Mouse (Mus musculus) left cerebral cortex, postnatal 10 days (tissue): ENCODE measurements around the gene Ets1. TPM values are rescaled to one million over a fixed set of nuclear protein-coding genes. Genes with fewer than 3 reads are reported as not detected.
A peak's percentile ranks its signal among the peaks of the same experiment; 100 is the strongest.

ENCODE experiments used
- DNase-seq, 2 experiments: peaks; one replicate each; pipeline ENCODE4 v3.0.0; 2021 to 2022; ENCODE audit warnings: low spot score in 2 of 2, mixed read lengths in 1 of 2; ENCODE audit errors: extremely low spot score in 1 of 2
- intact Hi-C: fragments of 180-260 bp; cut with DNase I; formaldehyde crosslinking; loops from one replicate; pipeline ENCODE4 v1.15.1; 2025
- total RNA-seq, 2 experiments: library from RNA; stranded (reverse); gene quantifications; 2 replicates each; pipeline ENCODE4 v1.2.3; 2021

Ets1 gene
- total RNA-seq, 2 experiments from 2014 or later = 19.0 to 24.7 TPM

DNA sequence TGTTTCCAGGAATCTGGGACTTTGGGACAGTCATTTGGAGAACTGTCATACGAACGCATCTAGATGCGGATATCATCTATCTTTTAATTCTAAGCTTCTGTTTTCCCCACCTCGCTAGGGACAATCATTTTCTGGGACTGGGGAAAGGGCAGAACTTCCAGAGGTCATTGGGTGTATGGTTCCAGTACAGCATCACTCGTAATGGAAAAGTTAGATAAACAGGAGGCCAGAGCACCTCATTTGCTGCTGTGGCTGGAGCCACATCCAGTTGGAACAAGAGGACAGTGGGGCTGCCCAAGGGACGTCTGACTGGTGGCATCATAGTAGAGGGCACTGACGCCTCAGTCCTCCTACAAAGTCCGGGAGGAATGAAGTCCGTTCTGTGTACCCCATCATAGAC lies 21.8 kb upstream of the Ets1 start:
- intact Hi-C loops = no loop called here

DNA sequence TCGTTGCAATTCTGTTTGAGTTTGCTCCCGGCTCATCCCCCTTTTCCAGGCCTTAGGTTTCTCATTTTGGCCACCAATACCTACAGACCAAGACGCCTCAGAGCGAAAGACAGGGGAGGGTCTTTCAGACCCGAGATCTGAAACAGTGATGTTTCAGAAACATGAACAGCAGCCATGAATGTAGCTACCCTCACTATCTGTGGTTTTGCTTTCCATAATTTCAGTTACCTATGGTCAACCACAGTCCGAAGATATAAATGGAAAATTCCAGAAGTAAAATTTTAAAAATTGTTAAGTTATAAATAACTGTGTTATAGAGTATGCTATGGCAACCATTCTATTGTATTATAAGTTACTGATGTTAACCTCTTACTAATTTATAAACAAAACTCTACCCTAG lies 20.6 kb upstream of the Ets1 start:
- intact Hi-C loops = no loop called here

More for the DNA sequence above, 21.8 kb upstream of the Ets1 start:
- no peak for DNase-seq

GRCm38 (mm10) chr9:32615986-32616385 lies 20.0 kb upstream of the Ets1 start:
- no peak for DNase-seq
- intact Hi-C loops = no loop called here

More for the DNA sequence above, 20.6 kb upstream of the Ets1 start:
- no peak for DNase-seq

DNA sequence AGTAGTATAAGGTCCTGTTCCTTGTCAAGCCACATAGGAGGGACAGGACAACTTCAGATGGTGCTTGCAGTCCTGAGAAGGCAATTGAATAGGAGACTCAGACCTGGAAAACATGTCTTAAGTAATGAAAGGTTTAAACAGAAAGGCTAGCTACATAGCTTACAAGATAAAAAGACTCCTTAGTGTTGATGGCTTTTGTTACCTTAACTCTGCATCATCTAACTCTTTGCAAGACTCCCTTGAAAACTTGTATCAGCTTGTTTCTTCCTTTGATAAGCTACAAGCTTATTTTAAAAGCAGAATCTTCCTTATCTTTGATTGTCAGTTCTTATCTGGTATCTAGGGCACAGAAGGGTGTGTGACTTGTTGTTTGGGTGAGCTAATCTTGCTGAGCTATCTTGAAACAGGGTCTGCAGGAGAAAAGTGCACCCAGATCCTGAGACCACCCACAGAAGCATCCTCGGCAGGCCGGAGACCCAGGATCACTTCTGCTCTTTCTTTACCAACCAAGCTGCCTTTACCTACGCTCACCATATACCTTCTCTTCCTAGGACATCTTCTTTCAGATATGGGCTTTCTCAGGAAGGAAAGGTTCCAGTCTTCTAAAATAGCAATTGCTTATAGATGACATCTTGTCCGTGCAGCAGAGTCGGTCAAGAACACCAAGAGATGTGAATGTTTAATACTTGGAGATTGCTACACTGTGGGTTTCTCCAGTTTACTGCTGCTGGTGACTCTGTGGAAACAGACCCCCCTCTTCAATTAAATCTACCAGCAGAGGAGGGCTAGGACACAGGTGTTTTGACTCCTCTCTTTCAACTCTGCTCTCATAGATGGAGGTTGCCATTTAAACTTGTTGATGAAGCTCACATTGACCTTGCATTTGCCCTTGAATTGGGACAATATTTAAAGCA lies 19.2 kb upstream of the Ets1 start:
- DNase-seq = no peak
- intact Hi-C loops = no loop called here

GRCm38 (mm10) chr9:32617430-32617768 lies 18.6 kb upstream of the Ets1 start:
- intact Hi-C loops = no loop called here

DNA sequence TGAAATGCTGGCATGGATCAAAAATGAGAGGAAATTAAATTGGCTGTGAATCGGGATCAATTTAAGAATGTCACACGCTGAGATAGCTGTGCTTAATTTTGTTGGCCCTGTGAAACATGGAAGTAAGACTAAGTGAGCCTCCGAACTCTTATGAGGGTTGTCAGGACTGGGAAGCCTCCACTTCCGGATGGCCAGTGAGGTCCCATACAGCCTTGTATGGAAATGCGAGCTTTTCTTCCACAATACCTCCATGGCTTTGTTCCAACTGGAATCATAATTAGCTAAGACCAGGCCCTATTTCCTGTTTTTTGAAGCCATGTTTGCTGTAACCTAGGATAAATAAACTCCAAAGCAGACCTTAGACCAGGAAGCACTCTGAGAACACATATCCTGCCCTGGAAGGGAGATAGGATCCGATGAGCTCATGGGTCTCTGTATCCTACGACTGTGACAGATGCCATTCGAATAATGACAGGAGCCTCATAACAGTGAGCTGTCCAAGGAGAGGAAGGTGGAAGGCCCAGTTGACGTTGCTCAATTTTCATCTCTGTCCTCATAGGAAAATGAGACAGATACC lies 17.4 kb upstream of the Ets1 start:
- intact Hi-C loops = no loop called here
- DNase-seq = no peak

More at GRCm38 (mm10) chr9:32617430-32617768, 18.6 kb upstream of the Ets1 start:
- DNase-seq = no peak

- intact Hi-C loops = no loop called here
Observed at GRCm38 (mm10) chr9:32619661-32620060, 16.4 kb upstream of the Ets1 start.

GRCm38 (mm10) chr9:32620446-32620845 lies 15.6 kb upstream of the Ets1 start:
- intact Hi-C loops = no loop called here
- no peak for DNase-seq

More at GRCm38 (mm10) chr9:32619661-32620060, 16.4 kb upstream of the Ets1 start:
- DNase-seq = no peak

DNA sequence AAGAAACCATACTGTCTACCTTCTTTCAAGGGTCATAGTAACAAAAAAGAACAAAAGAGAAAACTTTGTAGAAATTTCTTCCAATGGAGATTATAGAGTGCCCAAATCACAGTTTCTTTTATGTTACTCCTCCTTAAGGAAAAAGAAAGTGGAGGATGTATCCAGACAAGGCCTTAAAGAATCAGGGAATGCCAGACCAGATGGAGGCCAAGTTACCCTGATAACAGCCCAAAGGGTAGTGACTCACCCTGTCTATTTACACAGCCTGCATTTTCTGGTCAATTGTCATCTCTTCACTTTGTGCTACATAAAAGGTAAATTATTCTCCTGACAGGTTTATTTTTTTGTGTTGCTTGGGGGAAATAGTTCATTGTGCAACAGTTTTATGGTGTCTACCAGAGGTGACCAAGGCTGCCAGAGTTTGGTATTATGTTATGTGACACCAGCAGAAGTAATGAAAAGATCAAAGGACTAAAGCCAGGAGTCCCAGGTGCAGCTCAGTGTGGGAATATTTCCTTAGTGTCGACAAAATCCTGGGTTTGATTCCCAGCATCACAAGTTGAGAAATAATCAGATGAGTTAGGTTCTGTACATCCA lies 6.5 kb upstream of the Ets1 start:
- intact Hi-C loops = no loop called here
- DNase-seq = no peak

GRCm38 (mm10) chr9:32631341-32631740 lies 4.7 kb upstream of the Ets1 start:
- intact Hi-C loops = no loop called here
- no peak for DNase-seq

DNA sequence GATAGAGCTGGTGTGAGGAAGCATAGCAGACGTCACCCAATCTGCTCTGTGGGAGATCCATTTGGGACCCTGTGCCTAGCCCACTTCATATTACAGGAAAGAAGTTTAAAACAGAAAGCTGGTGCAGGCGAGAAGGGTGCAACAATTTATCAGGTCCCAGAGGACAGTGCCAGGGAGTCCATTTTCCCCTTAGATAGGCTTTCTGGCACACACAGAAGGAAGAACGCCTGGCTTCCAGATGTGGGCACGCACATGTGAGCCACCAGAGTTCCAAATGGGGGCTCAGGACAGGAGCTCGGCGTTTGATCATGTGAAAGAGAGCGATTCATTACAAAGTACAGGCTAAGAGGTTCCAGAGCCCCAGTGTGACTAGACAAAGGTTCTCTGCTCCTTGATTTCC lies 3.8 kb upstream of the Ets1 start:
- intact Hi-C loops = no loop called here
- no peak for DNase-seq

GRCm38 (mm10) chr9:32644981-32645380 lies 9.0 kb downstream of the Ets1 start:
- intact Hi-C loops = no loop called here
- DNase-seq = no peak

- DNase-seq = no peak
- intact Hi-C loops = no loop called here
Observed at GRCm38 (mm10) chr9:32645475-32645874, 9.5 kb downstream of the Ets1 start.

DNA sequence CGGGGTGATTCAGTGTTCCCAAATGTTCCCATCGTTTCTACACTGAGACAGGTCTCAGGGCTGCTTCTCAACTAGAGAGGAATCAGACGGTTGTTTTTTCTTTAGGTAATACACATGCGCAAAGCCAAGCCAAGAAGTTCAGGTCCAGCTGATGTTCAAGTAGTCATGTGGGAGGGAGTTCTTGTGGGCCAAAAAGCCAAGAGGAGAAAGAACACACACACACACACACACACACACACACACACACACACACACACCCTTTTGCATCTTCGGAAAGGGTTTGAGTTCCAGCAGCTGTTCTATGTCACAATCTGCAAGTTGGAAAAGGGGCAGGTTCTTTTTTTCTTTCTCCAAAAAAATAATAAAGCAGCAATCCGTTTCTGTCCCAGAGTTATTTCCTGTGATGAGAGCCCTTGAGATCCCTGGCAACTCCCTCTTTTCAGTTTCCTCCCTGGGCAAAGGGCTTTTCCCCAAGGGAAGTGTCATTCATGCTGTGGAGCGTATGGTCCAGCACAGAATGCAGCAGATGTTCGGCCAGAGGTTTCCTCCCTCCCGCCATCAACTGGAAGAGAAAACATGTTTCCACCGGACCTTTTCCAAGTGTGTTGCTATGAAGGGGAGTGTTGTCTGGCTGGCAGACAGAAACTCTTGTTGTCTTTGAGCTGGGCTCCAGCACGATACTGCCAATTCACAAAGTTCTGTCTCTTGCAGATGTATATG lies 10.7 kb downstream of the Ets1 start:
- intact Hi-C loops = no loop called here
- DNase-seq = peak in 1 of 2 experiments; percentile 44

DNA sequence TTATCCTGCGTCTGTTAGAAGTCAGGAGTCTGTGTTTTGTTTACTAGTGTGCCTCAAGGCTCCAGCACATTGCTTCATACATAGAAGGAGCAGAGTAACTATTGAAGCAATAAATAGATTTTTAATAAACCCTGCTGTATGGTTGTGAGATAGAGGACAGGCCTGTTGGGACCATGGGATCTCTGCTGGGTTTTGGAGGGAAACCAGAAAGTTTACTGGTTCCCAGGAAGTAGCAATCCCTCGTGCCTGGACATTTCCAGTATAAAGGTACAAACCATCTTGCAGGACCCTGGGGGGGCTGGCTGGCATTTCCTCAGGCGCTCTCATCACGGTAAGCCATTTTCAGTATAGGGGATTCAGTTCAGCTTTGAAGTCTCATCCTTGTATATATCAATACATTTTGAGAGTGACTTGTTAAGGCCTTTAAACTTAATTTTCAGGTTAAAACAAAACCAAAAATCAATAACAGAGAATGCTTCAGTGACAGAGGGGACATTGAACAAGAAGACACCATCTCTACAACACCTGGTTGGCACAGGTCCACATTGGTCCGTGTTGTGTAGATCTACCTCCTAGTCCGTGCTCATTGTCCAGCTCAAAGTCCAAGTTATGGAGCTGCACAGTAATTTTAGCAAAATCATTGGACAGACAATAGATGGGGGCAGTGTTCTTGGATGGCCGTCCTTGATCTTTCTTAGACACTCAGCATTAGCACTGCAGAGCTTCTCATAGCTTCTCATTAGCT lies 11.7 kb downstream of the Ets1 start:
- intact Hi-C loops = no loop called here
- DNase-seq = no peak

DNA sequence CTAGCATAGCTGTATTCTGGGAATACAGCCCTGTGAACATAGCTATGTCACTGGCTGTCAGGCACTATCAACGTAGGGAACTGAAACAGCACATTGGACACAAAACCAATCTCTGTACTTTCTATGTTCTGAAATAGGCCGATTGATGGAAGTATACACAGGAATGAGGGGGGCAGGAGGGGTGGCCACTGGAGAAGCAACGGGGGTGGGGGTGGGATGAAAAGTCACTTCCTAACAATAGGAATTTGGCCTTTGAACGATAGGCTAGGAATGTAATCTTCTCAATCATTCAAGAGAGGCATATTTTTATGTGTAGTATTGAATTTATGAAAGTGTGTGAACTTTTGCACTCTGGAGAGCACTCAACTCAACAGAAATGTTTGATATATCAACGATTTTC lies 12.3 kb downstream of the Ets1 start:
- intact Hi-C loops = no loop called here
- DNase-seq = no peak

GRCm38 (mm10) chr9:32650738-32651137 lies 14.7 kb downstream of the Ets1 start:
- intact Hi-C loops = no loop called here
- DNase-seq = no peak

GRCm38 (mm10) chr9:32652112-32652511 lies 16.1 kb downstream of the Ets1 start:
- DNase-seq = no peak
- intact Hi-C loops = no loop called here

DNA sequence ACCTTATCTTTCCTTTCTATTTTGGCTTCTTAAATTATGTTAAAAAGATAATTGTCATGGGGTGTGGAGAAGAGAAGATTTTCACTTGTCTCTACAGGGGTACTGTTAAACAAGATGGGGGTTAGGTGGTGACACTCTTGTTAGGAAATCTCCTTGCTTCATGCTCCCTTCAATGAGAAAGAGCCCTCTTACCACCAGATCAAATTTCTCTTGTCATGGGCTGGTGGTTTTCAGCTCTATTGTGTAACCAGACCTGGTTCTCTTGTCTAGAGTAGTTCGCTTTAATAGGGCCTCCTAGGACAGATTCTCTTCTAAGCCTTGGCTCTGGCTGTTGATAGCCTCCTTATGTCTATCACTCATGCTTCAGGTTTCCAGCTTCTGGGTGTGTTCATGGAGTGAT lies 18.3 kb downstream of the Ets1 start:
- no peak for DNase-seq
- intact Hi-C loops = no loop called here
